Mouse (Mus musculus): ENCODE data around the gene Med9.
A peak's percentile ranks its signal among the peaks of the same experiment; 100 is the strongest.
"Not testable (repeated sequence)": the region's sequence is repeated elsewhere in the genome, so short reads cannot be mapped to it uniquely, and the experiment has no call there.

Med9 gene

DNA sequence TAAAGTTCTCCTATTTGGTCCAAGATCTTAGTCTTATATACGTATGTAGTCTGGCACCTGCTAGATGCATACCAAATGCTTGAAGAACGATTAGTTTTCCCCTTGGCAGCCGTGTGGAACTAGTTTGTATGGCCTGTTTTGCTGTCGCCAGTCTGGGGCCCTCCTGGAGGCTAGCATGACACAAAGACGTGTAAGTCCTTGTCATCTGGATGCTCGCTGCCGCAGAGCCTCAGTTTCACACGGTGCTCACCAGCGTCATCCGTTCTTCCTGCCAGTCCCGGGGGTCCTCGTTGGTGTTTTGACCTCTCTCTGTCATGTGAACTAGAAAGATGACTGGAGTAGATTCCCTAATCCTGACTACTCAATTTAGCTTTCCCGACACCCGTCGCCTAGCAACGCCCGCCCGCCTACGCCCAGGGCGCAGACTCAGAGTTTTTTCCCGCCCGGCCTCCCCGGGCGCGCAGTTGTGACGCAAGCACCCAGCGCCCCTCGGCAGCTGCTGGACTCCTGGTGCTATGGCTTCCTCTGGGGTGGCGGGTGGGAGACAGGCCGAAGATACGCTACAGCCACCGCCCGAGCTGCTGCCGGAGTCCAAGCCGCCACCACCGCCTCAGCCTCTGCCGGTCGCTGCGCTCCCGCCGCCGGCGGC is at the start of gene Med9:
Med9 (plus strand) TSS at position 455 of the 649 bp plus-strand sequence.
- peak; percentile 91 to 96 for DNase-seq (ENCODE audit: low spot score in 2 of 2)

DNA sequence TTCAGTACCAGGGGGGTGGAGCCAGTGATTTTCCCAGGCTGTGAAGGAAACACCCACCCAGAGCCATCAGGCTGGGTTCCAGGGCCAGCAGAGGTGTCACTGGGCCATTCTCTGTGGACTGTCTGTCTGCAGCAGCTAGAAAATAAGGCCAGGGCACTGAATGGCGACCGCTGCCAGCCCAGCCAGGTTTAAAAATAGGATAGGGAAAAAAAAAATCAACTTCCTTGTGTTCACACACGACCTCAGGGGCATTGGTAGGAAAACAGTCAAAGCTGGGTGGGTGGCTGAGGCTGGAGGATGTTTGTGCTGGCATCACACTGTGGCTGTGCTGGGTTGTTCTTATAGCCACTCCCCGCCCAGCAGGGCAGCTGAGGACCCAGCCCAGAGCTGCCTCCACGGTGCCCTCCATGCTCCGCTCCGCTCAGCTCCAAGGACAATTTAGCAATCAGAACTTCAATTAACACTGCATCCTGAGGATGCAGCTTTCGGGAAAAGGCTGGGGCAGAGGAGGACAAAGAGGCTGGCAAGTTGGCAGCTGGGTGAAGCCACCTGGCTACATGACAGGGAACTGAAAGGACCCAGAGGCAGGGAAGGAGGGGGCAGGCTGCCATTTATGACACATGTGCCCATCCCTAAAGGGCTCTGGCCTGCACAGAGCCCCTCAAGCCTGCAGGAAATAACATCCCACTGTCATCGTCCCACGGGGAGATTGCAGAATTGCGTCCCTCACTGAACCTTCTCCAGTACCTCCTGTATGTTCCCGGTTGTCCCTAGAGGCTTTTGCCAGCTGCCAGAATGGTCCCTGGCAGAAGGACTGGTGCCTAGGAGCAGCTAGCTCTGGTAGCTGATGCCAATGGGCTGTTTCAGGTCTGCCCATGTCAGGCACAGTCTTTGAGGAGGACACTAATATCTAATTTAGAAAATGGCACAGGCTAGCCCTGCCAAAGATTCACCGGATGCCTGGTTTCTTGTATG is 48.0 kb upstream of the Med9 start:
- DNase-seq (ENCODE audit: low spot score in 2 of 2): no peak

DNA sequence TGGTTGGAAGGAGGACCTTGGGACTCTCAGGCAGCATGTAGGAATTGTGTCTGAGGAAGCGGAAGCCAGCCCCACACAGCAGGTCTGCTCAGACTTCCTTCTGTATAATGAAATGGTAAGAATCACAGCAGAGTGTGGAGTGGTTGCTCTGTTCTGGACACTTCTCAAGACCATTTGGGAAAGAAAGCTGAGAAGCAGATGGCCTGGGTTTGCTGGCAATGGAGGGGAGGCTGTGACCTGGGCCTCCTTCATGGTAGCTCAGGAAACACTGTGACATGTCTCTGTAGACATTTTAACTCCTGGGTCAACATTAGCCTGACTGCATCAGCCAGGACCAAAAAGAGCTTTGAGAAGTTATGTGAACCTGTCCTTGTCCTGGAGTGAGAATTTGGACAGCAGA is 47.0 kb upstream of the Med9 start:
- DNase-seq (ENCODE audit: low spot score in 2 of 2): no peak

DNA sequence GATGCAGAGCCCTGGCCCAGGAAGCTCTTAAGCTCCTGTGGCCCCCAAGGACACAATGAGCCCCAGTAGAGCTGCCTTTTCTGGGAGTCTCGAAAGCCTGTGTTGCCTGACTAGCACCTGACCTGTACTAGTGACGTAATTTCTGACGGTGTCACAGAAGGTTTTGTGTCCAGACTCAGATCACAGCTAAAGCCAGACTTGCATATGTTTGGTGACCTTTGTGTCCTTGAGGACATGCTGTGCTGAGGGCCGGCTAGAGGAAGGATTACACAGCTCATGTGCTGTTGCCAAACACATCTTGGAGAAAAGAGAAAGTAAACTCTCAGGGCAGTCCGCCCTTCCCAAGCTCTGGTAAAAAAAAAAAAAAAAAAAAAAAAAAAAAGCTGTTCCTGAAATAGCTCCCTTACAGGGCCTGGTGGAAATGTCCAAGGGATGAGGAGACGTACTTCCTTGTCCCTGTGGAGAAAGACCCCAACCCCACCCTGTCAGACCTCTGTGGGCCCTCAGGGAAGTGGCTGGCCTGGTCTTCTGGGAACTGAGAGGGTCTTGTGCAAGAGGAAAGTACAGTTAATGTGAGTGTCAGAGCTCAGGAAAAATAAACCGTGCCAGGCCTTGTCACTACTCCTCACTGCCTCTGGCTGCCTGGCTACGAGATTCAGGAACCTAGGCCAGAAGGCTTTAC is 45.8 kb upstream of the Med9 start:
- no peak for DNase-seq (ENCODE audit: low spot score in 2 of 2)

DNA sequence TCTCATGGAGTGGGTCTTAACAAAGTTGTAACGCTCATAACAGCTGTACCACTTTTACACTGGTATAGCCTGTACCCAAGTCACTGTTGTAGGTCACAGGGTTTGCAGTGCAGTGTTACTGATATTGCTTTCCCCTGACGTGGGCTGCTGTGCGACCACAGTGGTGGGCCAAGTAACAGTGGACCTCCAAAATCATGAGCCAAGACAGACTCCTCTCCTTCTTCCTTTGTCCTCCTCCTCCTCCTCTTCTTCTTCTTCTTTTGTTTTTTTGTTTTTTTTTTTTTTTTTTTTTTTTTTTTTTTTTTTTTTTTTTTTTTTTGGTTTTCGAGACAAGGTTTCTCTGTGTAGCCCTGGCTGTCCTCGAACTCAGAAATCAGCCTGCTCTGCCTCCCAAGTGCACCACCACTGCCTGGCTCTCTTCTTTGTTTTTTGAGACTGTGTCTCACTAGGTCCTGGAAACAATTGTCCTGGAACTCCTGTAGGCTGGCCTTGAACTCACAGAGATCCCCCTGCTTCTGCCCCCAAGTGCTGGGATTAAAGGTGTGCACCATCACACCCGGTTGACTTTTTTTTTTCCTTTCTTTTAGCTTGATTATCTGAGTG is 41.4 kb upstream of the Med9 start:
- DNase-seq (ENCODE audit: low spot score in 2 of 2): no peak

DNA sequence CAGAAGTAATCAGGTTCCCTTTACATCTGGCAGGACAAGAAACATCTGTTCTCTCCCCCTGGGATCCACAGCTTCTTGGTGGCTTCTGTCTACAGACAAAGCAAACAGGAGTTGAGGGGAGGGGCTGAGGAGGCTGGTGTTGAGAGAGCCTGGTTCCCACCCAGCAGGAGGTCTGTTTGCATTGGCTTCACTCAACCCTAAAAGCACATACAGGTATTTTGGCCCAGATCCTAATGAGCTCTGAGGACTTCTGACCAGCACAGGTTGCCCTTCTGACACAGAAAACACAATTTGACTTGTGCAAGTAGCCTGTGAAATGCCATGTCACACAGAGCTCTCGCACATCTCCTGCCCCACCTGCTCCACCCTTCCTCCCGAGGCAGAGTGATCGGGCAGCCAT is 39.6 kb upstream of the Med9 start:
- DNase-seq (ENCODE audit: low spot score in 2 of 2): no peak

DNA sequence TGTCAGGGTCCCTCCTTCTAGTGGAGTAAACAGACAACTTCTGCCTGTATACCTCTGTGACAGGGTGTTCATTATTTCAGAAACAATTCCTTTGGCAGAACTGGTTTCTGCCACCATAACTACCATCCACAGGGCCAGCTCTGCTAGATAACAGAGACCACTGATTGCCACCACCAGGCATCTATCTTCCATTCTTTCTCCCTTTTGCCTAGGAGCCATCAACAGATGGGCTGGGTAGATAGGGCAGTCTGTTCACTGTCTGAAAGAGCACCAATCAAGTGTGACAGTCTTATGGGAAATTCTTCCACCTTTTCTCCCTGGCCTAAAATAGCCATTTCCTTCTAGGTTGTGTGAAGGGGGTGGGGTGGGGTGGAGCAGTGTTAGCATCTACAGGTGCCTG is 37.4 kb upstream of the Med9 start:
- DNase-seq (ENCODE audit: low spot score in 2 of 2): no peak

DNA sequence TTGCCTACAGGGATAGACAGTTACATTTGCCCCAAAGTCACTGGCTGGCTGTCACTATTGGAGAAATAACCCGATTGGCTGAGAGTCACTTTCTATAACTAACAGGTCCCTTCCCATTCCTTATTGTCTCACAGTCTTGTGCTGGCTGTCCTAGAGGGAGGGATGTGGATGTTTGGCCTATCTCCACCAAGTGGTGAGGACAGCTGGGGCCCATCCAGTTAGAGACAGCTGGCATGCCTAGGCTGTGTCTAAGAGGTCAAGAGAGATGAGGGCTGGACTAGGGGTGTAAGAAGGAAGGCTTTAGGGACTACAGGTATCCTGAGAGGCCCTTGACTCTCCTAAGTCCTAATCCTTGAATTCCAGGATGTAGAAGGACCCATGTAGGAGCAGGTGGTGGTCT is 36.5 kb upstream of the Med9 start:
- no peak for DNase-seq (ENCODE audit: low spot score in 2 of 2)

DNA sequence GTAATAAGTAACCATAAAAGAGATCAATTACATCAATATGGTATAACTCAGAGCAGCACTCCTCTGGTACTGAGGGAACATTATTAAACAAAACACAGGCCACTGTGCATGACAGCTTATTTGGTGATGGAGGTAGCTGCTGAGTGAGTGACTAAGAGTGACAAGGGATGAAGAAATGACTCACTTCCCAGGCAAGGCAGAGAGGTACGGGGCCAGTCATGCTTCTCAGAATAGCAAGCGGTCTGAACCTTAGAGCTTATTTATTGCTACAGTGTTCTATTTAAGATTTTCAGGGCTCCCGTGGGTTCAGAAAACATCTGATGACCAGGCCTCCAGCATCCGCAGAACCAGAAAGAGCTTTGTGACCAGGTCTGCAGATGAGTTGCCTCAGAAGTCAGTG is 34.3 kb upstream of the Med9 start:
- no peak for DNase-seq (ENCODE audit: low spot score in 2 of 2)

DNA sequence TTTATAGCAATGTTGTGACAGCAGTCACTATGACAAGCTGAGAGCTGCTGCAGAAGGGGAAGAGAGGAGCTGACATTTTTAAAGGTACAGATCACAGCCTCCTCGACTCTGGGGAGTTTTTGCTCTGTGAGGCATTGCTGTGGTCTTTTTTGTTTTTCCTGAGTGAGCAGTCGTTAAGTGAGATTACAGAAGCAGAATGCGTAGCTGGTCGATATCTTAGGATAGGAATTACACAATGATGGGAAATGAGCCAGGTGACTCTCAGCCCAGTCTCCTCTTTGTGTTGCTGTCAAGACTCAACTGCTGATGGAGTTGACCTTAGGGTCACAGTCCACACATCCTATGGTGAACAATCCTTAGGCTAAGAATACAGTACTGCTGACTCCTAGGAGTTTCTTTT is 30.0 kb upstream of the Med9 start:
- no peak for DNase-seq (ENCODE audit: low spot score in 2 of 2)

DNA sequence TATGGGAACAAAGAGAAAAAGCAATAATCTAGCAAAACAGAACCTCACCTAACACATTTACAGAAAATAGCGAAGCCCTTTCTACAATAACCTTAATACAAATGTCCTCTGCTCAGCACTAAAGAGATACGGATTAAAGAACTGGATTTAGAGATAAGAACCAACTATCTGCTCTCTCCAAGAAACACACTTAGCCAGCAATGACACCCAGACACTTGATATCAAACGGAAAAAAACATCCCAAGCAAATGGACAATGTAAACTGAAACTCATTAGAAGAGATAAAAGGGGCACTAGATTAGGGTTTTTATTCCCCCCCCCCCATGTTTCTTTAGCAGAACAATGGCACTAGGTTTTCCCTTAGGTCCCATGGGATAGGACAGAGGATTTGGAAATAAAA is 28.6 kb upstream of the Med9 start:
- no peak for DNase-seq (ENCODE audit: low spot score in 2 of 2)

DNA sequence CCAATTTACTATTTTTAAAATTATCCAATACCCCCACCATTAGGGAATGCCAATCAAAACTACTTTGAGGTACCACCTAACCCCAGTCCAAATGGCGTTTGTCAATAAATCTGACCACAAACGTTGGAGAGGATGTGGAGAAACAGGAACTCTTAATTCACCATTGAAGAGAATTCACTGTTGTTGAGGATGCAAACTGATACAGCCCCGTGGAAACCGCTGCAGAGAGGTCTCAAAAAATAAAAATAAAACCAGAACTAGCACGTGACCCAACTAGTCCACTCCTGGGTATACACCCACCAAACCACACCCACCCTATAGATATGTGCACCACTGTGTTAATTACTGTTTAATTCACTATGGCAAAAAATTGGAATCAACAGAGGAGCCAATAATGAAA is 27.7 kb upstream of the Med9 start:
- DNase-seq (ENCODE audit: low spot score in 2 of 2): no peak

DNA sequence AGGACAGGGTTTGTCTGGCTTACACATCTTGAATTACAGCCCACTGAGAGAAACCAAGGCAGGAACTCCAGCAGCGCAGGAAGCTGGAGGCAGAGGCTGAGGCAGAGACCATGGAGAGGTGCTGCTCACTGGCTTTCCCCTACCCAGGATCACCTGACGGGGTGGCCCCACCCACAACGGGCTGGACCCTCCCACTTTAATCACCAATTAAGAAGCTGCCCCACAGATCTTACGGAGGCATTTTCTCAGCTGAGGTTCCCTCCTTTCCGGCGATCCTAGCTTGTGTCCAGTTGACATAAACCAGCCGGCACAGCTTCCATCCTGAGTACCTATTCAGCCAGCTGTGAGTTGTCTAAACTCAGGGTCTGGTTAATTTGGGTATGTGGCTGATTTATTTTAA is 26.7 kb upstream of the Med9 start:
- DNase-seq (ENCODE audit: low spot score in 2 of 2): no peak

DNA sequence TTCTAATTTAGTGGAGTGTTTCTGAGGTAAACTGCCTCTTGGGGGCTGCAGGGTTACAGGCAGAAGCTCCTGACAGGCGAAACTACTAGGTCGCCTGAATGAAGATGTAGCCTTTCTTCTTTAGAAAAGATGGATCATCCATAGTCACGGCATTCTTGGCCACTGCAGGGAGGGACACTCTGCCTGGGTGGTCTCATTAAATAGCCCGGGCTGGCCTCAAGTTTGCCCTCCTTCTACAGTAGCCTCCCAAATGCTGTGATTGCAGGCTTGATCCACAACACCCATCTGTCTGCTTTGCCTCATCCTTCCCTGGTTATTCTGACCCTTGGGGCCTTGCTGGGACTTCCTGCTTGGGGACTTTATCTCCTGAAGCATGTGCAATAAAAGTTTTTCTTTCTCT is 18.0 kb upstream of the Med9 start:
- no peak for DNase-seq (ENCODE audit: low spot score in 2 of 2)

DNA sequence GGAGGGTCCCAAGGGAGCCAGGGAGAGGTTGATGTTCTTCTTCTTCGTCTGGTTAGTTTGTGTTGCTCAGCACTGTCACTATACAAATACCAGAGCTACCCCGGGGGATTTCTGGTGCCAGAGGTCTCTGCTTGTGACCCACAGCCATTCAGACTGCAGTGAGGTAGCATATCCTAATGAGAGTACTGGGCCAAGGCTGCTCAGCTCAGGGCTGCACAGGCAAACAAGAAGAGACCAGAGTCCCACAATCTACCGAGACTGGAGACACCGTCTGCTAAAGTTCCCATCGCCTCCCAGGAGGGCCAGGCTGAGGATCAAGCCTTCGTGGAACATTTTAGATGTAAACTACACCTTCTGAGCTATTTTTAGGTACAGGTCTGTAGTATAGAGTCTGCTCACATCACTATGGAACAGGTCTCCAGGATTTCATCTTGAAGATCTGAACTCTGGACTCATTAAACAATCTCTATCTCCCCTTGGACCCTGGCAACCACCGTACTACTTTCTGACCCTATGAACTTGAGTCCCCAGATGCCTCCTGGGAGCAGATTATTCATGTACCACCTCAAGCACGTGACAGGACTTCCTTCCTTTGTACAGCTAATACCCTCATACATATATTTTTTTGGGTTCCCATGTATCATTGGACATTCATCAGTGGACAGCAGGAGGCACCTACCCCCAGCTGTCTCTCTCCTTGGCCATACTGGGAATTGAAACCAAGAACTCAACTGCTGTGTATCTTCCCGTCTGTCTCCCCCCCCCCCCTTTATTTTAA is 15.3 kb upstream of the Med9 start:
- DNase-seq (ENCODE audit: low spot score in 2 of 2): no peak

DNA sequence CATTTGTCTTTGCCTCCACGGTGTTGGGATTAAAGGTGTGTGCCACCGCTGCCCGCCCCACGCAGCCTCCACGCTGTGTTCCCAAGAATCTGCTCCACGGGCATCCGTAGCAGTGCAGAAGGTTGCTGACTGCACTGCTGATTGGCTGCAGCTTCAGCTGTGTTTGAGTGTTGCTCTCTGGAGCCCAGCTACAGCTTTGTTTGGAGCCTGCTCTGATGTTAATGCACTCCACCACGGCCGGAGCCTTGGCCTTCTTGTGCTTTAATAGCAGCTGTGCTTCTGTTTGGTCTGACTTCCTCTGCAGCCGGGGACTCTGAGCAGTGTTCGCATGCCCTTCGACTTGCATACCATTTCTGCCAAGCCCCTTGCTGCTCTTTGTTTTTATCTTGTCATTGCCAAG is 14.1 kb upstream of the Med9 start:
- no peak for DNase-seq (ENCODE audit: low spot score in 2 of 2)

DNA sequence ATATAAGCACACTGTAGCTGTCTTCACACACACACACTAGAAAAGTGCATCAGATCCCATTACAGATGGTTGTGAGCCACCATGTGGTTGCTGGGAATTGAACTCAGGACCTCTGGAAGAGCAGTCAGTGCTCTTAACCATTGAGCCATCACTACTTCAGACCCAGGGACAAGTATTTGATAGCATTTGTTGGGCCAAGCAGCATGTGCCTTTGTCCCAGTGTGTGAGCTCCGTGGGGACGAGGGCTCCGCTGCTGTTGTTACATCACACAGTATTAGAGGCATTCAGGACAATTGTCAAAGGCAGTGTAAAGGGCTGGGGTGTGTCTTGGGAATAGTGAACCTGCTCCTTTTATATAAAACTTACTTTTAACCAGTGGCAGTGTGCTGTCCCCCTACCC is 11.0 kb upstream of the Med9 start:
- no peak for DNase-seq (ENCODE audit: low spot score in 2 of 2)

DNA sequence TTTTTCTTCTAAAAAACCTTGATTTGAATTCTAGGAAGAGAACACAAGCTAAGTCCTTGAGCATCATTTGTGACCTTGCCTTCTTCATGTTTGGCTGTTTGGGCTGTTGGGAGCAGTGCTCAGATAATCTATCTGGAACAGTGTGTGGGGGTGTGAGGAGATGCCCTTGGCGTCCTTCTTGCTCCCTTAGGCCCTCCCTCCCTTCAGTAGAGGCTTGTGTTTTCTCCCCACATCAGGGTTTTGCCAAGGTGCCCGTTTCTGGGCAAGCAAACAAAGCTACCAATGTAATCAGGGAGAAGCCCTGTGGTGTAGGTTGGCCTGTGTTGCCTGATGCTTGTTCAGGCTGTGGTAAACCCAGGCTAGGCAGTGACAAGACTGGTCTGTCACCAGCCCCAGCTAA is 10.4 kb upstream of the Med9 start:
- DNase-seq (ENCODE audit: low spot score in 2 of 2): no peak

DNA sequence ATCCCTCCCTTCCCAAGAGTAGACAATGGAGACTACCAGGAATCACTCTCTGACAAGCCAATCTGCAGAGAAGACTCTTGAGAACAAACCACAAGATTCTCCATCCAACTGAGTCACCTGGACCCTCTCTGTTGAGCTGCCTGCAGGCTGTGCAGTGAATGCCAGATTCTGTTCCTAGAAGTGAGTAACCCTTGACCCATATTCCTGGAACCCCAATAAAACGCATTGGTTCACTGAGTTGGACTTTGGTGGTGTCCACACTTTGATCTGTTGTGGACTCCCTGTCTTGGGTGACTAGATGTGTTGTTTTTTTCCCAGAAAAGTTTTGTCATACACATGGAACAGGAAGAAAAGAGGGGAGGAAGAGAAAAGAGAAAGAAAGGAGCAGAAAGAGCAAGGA is 8.2 kb upstream of the Med9 start:
- no peak for DNase-seq (ENCODE audit: low spot score in 2 of 2)

DNA sequence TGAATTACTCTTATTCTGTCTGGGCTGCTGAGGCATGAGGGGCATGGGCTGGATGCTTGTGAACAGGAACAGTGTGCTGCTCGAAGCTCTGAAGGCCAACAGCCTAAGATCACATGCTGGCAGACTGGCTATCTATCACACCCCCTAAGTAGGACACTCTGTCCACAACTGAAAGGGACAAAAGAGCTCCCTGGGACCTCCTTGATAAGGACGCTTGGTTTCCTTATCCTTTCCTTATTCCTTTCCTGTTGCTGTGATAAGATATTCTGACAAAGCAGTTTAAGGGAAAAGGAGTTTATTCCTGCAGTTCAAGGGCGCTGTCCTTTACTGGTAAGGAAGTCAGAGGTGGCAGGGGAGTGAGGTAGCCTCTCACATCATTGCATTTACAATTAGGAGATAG is 7.4 kb upstream of the Med9 start:
- no peak for DNase-seq (ENCODE audit: low spot score in 2 of 2)

DNA sequence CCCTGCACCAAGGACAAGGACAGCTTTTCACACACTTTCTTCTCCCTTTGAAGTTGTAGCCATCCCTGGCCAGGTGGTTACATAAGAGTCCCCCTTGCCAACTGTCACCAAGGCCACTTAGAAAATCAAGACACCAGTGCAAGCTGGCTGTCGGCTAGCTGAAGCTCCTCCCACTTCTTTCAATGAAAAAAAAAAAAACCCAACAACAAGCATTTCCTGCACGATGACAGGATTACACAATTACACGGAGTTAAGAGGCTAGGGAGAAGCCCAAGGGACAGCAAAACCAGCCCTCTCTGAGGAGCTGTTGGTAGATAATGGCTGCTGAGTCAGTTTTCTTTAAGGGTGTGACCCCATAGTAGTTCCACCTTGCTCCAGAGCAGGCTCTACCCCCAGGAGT is 6.6 kb upstream of the Med9 start:
- no peak for DNase-seq (ENCODE audit: low spot score in 2 of 2)

DNA sequence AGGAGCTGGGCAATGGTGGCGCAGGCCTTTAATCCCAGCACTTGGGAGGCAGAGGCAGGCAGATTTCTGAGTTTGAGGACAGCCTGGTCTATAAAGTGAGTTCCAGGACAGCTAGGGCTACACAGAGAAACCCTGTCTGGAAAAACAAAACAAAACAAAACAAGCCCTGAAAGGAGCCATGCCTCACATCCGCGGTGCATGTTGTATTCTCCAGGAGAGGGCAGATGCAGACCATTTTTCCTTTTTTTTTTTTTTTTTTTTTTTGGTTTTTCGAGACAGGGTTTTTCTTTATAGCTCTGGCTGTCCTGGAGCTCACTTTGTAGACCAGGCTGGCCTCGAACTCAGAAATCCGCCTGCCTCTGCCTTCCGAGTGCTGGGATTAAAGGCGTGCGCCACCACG is 3.2 kb upstream of the Med9 start:
- DNase-seq (ENCODE audit: low spot score in 2 of 2): not testable (repeated sequence)
